Mouse (Mus musculus): Measurements from ENCODE around the gene Larp6.

Gene Larp6

DNA sequence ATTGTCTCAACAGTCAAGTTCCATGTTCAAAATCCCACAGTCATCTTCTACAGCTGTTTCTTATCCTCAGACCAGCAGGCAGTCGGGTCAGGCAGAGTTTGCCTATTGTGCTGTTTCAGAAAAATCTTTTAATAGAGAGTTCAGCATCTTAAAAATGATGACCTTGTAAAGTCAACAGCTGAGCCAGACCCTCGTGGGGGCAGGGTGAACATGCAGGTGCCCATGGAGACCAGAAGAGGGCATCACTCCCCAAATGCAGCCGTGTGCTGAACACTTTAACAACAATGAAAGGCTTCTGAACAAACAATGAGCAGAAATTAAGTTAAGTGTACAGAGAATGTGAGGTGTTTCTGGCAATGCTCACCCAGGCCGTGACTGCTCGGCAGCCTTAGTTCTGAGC, 3.0 kb downstream of the Larp6 start:
- no peak for DNase-seq

DNA sequence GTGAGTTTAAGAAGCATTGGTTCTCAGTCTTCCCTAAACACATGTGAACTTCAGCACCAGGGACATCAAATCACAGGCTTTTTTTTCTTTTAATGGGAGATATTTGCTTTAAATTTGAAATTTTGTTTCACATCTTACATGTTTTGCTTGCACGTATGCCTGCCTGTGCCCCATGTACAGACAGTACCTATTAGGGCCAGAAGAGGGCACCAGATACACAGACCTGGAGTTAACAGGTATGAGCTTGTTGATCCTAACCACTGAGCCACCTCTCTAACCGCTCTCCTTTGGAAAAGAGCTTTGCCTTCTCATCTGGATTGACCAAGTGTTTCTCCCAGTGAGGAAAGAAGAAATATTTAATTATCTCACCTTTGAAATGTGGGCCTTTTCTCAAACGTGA, 5.5 kb downstream of the Larp6 start:
- peak; percentile 52 for DNase-seq

- DNase-seq = no peak
These were observed 6.9 kb downstream of the Larp6 start for GRCm38 (mm10) chr9:60719687-60720086.

GRCm38 (mm10) chr9:60724968-60725367, 12.2 kb downstream of the Larp6 start:
- DNase-seq = no peak

- no peak for DNase-seq
These were observed 21.5 kb downstream of the Larp6 start for GRCm38 (mm10) chr9:60734321-60734720.

DNA sequence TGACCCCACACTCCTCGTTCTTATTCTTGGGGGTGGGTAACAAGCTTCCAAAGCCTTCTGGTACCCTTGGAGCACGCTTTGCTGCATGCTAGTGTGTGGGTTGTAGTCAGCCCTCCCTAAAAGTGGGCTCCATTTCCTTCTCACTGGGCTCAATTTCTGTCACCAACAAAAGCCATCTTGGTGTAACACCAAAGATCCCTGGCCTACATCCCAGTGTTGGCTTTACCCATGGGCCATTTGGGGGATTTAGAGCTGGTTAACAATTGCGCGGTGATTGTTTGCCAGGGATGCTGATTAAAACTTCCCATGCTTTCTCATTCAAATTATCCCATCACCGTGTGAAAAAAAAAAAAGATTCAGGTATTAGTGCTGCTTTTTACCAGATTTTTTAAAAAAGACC, 26.3 kb downstream of the Larp6 start:
- no peak for DNase-seq

GRCm38 (mm10) chr9:60741436-60741835, 28.6 kb downstream of the Larp6 start:
- DNase-seq = no peak

- no peak for DNase-seq
These were observed 29.7 kb downstream of the Larp6 start for GRCm38 (mm10) chr9:60742516-60742915.

GRCm38 (mm10) chr9:60743180-60743900, 30.6 kb downstream of the Larp6 start:
- no peak for DNase-seq

GRCm38 (mm10) chr9:60744171-60744969, 31.6 kb downstream of the Larp6 start:
- peak; percentile 49 for DNase-seq

DNA sequence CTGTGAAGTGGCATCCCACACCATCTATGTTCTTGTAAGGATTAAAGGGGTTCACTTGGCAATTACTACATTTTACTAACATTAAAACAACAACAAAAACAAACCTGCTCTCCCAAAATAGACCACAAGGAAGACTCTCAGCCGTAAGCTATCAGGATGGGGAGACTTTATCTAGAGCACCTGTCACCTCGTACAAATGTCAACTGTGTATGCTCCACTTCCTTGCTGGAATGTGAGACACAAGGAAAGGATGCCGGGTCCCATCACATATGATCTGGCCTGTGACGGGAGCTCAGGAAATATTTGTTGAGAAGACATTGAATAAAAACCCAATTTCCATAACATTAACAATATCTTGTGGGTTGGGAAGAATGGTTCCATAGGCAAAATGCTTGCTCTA, 32.2 kb downstream of the Larp6 start:
- no peak for DNase-seq

- DNase-seq = no peak
These were observed 33.8 kb downstream of the Larp6 start for GRCm38 (mm10) chr9:60746561-60746960.

DNA sequence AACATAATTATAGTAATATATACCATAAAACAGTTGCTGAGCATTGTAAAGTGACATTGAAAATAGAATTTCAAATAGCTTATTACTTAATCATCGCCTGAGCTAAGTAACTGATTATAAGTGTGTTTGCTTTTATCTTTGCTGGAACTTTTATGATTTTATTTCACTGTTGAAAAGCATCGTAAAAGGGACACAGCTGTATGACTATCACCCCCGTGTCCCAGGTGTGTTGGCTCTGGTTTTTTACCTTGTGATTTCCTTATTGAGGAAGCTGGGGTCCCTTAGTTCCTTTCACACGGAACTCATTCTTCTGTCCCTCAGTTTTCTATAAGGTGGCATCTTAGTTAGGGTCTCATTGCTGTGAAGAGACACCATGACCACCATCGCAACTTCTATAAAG, 34.9 kb downstream of the Larp6 start:
- DNase-seq = no peak

DNA sequence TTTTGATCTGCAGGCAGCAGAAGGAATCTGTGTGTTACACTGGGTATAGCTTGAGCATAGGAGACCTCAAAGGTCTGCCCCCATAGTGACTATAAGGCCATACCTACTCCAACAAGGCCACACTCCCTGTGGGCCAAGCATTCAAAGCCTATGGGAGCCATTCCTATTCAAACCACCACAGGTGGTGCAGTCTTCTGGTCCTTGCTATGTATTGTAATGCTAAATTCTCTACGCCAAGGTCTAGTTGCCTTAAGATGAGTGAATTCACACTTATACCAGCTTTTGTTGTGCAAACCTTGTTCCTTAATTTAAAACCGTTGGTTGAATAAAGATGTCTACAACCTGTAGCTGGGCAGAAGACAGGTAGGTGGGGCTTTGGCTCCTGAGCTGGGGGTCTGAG, 35.4 kb downstream of the Larp6 start:
- no peak for DNase-seq

DNA sequence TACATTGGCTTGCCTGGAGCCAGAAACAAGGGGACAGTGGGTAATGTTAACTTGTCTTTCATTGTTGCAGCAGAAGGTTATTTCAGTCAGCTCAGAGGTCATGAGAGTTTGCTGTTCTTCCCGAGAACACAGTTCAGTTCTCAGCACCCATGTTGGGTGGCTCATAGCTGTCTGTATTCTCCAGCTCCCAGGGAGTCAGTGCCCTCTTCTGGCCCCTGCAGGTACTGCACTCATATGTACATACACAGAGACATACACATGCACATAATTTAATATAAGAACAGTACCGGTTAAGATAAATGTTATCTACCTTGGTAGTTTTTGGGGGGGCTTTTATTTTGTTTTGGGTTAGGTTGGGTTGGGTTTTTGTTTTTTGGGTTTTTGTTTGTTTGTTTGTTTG, 36.3 kb downstream of the Larp6 start:
- no peak for DNase-seq

DNA sequence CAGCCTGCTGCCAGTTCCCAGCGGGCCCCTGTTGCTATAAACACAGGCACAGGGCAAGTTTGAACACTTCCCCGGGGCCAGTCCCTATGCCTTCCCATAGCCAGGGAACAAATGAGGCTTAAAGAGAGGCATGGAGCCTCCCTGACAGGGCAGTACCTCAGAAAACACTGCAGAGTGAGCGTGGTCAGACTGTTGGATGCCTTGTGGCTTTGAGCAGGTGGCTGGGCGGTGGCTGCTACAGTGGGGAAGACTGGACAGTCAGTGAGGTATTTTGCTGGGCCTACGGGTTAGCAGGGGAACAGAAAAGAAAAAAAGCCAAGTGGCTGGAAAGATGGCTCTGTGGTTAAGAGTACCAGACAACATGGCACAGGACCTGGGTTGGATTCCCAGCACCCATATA, 38.3 kb downstream of the Larp6 start:
- DNase-seq = no peak

DNA sequence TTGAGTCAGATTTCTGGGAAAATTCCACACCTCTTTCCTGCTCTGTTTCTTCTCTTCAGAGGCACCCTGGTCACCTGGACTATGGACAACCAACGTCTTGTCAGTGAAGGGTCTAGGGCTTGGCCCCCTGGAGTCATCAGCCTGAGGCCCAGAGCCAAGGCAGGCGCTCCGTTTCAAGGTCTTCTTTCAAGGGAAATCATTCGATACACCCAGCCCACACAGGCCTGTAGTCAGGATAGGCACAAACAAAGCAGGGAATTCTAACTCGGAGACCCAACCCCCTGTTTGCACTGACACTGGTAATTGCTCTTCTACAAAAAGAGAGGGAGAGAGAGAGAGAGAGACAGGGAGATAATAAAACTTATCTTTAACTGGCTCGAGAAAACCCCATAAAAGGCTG, 39.2 kb downstream of the Larp6 start:
- DNase-seq = no peak

DNA sequence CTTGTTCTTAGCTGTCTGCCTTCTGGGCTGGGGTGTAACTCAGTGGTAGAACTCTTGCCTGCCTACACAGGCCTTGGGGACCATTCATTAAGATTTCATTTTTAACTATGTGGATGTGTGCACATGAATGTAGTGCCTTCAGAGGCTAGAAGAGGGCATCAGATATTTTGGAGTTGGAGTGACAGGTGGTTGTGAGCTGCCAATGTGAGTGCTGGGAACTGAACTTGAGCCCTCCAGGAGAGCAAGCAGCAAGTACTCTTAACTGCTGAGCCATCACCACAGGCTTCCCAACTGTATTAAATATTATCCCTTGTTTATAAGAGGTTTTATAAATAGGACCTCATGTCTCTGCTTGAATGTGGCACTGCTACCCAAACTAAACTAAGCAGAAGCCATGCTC, 39.8 kb downstream of the Larp6 start:
- DNase-seq = no peak

- peak; percentile 70 for DNase-seq
These were observed 43.5 kb downstream of the Larp6 start for GRCm38 (mm10) chr9:60756258-60756657.

- no peak for DNase-seq
These were observed 44.3 kb downstream of the Larp6 start for GRCm38 (mm10) chr9:60756866-60757740.

- no peak for DNase-seq
These were observed 45.0 kb downstream of the Larp6 start for GRCm38 (mm10) chr9:60757817-60758216.

GRCm38 (mm10) chr9:60759436-60760007, 46.7 kb downstream of the Larp6 start:
- DNase-seq = no peak

GRCm38 (mm10) chr9:60765181-60765580, 52.4 kb downstream of the Larp6 start:
- no peak for DNase-seq

Data from thymus, postnatal 25 days (tissue).